Mouse (Mus musculus): ENCODE data around the gene Nadk. TPM values are rescaled to one million over a fixed set of nuclear protein-coding genes. Genes with fewer than 3 reads are reported as not detected.

Nadk gene
- polyA plus RNA-seq, 1 experiment from 2014 or later = 78.0 TPM

DNA sequence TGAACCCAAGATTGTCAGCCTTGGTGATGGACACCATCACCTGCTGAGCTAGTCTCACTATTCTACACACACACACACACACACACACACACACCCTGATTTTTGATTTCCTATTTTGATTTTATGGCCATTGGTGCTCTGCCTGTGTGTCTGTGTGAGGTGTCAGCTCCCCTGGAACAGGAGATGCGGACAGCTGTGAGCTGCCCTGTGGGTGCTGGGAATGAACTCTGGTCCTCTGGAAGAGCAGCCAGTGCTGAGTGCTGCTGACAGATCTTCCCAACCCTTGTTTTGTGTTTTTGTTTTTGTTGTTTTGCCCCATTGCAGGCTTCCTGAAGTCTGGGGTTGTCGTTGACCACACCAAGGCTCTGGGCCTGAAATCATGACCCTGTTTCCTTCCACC lies 11.0 kb downstream of the Nadk start:
- ATAC-seq = no peak
- H3K4me3 ChIP-seq = no peak overlapping the region
- no peak overlapping the region for H3K9ac ChIP-seq
- H3K36me3 ChIP-seq = peaks cover 23% of the 10 kb centered on the region
- H3K4me2 ChIP-seq = no peak overlapping the region
- H3K27ac ChIP-seq = no peak overlapping the region
- no peaks in the 10 kb centered on the region for H3K27me3 ChIP-seq (replicated peaks)
- H3K4me1 ChIP-seq = peaks cover 43% of the 10 kb centered on the region
- 77% methylated on average over 2 of the region's 2 CpGs for WGBS (ENCODE audit: insufficient replicate concordance)
- no peaks in the 10 kb centered on the region for H3K9me3 ChIP-seq (replicated peaks)

DNA sequence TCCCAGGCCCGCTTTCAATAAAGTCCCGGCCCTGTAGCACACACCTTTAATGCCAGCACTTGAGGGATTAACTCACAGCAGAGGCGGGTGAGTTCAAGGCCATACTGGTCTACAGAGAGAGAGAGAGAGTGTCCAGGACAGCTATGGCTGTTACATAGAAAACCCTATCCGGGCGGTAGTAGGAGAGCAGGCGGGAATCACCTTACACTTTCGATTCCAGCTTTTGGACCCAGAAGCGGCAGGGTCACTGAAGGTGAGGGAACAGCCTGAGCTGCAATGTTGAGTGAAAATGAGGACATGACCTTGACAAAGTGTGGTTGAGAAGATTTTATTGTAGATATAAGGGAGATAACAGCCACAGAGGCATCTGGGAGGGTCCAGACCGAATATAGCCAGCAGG lies 11.7 kb downstream of the Nadk start:
- Histone ChIP-seq H3K27ac (peak overlapping the region; percentile 38; the same call in 1 of the 2 replicates), H3K9me3 (replicated peaks) (no peaks in the 10 kb centered on the region), H3K4me3 (no peak overlapping the region), H3K9ac (no peak overlapping the region), H3K4me2 (no peak overlapping the region), H3K36me3 (peaks cover 30% of the 10 kb centered on the region), H3K4me1 (peaks cover 42% of the 10 kb centered on the region), H3K27me3 (replicated peaks) (no peaks in the 10 kb centered on the region)
- ATAC-seq = no peak
- 81% methylated on average over 9 of the region's 9 CpGs for WGBS (ENCODE audit: insufficient replicate concordance)

DNA sequence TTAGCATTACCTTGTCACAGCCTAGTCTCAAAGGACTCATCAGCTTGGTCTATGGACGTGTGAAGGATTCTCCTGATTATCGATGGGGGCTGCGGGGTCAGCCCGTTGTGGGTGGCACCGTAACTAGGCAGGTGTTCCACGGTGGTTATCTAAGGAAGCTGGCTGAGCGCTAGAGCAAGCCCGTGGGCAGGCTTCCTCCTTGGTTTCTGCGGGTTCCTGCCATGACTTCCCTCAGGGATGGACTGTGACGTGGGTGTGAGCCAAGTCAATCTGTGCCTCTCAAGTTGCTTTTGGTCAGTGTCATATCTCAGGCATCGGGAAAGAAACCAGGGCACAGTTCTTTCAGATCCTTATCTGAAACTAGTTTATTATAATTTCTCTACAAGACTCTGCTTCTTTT lies 12.8 kb downstream of the Nadk start:
- 33% methylated on average over 11 of the region's 11 CpGs for WGBS (ENCODE audit: insufficient replicate concordance)
- peaks cover 41% of the 10 kb centered on the region for H3K36me3 ChIP-seq
- H3K4me2 ChIP-seq = no peak overlapping the region
- no peak overlapping the region for H3K27ac ChIP-seq
- no peak overlapping the region for H3K4me3 ChIP-seq
- no peaks in the 10 kb centered on the region for H3K27me3 ChIP-seq (replicated peaks)
- H3K9ac ChIP-seq = no peak overlapping the region
- H3K9me3 ChIP-seq (replicated peaks) = no peaks in the 10 kb centered on the region
- no peak for ATAC-seq
- H3K4me1 ChIP-seq = peaks cover 39% of the 10 kb centered on the region

DNA sequence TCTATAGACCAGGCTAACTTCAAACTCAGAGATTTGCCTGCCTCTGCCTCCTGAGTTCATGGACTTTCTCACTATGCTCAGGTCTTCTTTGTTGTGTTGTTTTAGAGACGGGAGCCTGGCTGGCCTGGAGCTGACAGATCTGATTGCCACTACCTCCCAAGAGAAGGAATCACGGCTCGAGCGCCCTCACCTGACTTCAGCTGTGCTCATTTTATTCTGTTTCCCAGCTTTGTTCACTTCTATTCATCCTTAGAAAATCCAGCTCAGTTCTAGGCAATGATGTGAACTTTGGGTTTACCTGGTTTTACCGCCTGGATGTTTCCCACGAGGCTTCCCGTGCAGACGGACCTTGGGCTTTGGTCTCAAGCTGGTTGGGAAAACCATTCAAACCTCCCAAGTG lies 13.3 kb downstream of the Nadk start:
- H3K4me2 ChIP-seq = no peak overlapping the region
- H3K4me3 ChIP-seq = no peak overlapping the region
- H3K27me3 ChIP-seq (replicated peaks) = no peaks in the 10 kb centered on the region
- H3K27ac ChIP-seq = no peak overlapping the region
- no peaks in the 10 kb centered on the region for H3K9me3 ChIP-seq (replicated peaks)
- no peak overlapping the region for H3K9ac ChIP-seq
- peaks cover 45% of the 10 kb centered on the region for H3K36me3 ChIP-seq
- 84% methylated on average over 8 of the region's 8 CpGs for WGBS (ENCODE audit: insufficient replicate concordance)
- H3K4me1 ChIP-seq = peaks cover 34% of the 10 kb centered on the region
- ATAC-seq = no peak

DNA sequence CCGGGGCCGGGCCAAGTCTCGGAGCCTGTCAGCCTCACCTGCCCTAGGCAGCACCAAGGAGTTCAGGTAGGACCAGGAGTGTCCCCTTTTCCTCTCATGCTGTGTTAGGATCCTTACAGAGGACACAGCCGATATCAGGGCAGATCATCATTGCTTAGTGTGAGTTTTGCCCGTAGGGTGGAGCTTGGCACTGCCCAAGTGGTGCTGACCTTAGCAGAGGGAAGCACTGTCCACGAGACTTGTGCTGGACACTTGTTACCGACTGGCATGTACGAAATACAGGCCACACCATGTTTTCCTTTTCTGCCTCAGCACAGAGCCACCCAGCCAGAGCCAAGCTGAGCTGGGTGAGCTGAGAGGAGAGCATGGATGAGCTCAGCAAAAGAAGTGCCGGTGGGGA lies 15.0 kb downstream of the Nadk start:
- no peak overlapping the region for H3K4me3 ChIP-seq
- H3K4me2 ChIP-seq = no peak overlapping the region
- WGBS (ENCODE audit: insufficient replicate concordance) = 89% methylated on average over 9 of the region's 9 CpGs
- ATAC-seq = no peak
- H3K27ac ChIP-seq = no peak overlapping the region
- no peak overlapping the region for H3K9ac ChIP-seq
- no peaks in the 10 kb centered on the region for H3K27me3 ChIP-seq (replicated peaks)
- H3K4me1 ChIP-seq = peaks cover 21% of the 10 kb centered on the region
- peaks cover 56% of the 10 kb centered on the region for H3K36me3 ChIP-seq
- H3K9me3 ChIP-seq (replicated peaks) = no peaks in the 10 kb centered on the region

- Histone ChIP-seq H3K4me1 (peaks cover 25% of the 10 kb centered on the region), H3K9me3 (replicated peaks) (no peaks in the 10 kb centered on the region), H3K4me3 (no peak overlapping the region), H3K4me2 (no peak overlapping the region), H3K36me3 (peaks cover 62% of the 10 kb centered on the region), H3K27me3 (replicated peaks) (no peaks in the 10 kb centered on the region), H3K27ac (no peak overlapping the region), H3K9ac (no peak overlapping the region)
- no peak for ATAC-seq
- 80% methylated on average over 5 of the region's 5 CpGs for WGBS (ENCODE audit: insufficient replicate concordance)
Measured at GRCm38 (mm10) chr4:155577741-155578140, 15.6 kb downstream of the Nadk start.

- Histone ChIP-seq H3K4me1 (peaks cover 20% of the 10 kb centered on the region), H3K4me2 (no peak overlapping the region), H3K4me3 (no peak overlapping the region), H3K36me3 (peaks cover 68% of the 10 kb centered on the region), H3K9me3 (replicated peaks) (no peaks in the 10 kb centered on the region), H3K27ac (no peak overlapping the region), H3K27me3 (replicated peaks) (no peaks in the 10 kb centered on the region), H3K9ac (no peak overlapping the region)
- 76% methylated on average over 7 of the region's 7 CpGs for WGBS (ENCODE audit: insufficient replicate concordance)
- ATAC-seq = no peak
Measured at GRCm38 (mm10) chr4:155578336-155579125, 16.4 kb downstream of the Nadk start.

GRCm38 (mm10) chr4:155580420-155580819 lies 18.2 kb downstream of the Nadk start:
- peaks cover 6% of the 10 kb centered on the region; the same call in 1 of the 2 replicates for H3K4me1 ChIP-seq
- no peak for ATAC-seq
- H3K9ac ChIP-seq = no peak overlapping the region
- WGBS (ENCODE audit: insufficient replicate concordance) = 38% methylated on average over 1 of the region's 1 CpGs
- no peak overlapping the region for H3K4me2 ChIP-seq
- H3K4me3 ChIP-seq = no peak overlapping the region
- H3K9me3 ChIP-seq (replicated peaks) = no peaks in the 10 kb centered on the region
- no peak overlapping the region for H3K27ac ChIP-seq
- no peaks in the 10 kb centered on the region for H3K27me3 ChIP-seq (replicated peaks)
- peaks cover 87% of the 10 kb centered on the region for H3K36me3 ChIP-seq

DNA sequence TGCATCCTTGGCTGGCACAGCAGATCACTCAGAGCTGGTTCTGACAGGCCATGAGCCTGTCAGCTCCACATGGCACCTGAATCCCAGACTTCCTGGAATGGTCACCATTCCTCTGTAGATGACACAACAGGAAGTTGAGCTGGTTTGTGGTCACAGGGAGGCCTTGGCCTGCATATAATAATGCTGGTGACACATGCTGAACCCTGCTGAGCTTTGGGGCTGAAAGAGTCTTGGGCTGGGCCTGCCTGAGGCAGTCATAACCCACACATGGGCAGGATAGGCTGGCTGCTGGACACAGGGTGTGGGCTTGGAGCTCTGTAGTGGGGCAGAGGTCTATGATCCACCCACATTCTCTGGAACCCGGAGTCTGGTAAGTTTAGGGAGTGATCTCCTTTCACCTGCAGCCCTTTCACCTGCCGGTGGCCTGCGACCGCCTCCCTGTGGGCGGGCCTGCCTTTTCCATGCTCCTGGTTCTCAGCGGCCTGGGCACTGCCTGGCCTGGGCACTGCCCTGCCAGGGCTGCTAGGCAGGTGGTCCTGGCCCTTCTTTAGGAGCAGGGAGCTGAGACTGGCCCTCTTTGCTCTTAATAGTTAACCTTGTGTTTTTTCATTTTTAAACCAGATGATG lies 20.2 kb downstream of the Nadk start:
- Histone ChIP-seq H3K36me3 (peaks cover 91% of the 10 kb centered on the region), H3K4me1 (peaks cover 6% of the 10 kb centered on the region; the same call in 1 of the 2 replicates), H3K27ac (no peak overlapping the region), H3K4me3 (no peak overlapping the region), H3K9ac (no peak overlapping the region), H3K4me2 (no peak overlapping the region), H3K27me3 (replicated peaks) (no peaks in the 10 kb centered on the region), H3K9me3 (replicated peaks) (no peaks in the 10 kb centered on the region)
- ATAC-seq = peak; percentile 44; the same call in 1 of the 2 replicates
- WGBS (ENCODE audit: insufficient replicate concordance) = 83% methylated on average over 6 of the region's 6 CpGs

GRCm38 (mm10) chr4:155589356-155589755 lies 27.2 kb downstream of the Nadk start:
- Histone ChIP-seq H3K36me3 (peaks cover 69% of the 10 kb centered on the region), H3K9me3 (replicated peaks) (no peaks in the 10 kb centered on the region), H3K9ac (no peak overlapping the region), H3K4me3 (no peak overlapping the region), H3K4me1 (no peaks in the 10 kb centered on the region), H3K4me2 (no peak overlapping the region), H3K27me3 (replicated peaks) (no peaks in the 10 kb centered on the region), H3K27ac (no peak overlapping the region)
- no peak for ATAC-seq
- WGBS (ENCODE audit: insufficient replicate concordance) = 80% methylated on average over 5 of the region's 5 CpGs

GRCm38 (mm10) chr4:155591012-155591719 lies 29.0 kb downstream of the Nadk start:
- 63% methylated on average over 7 of the region's 7 CpGs for WGBS (ENCODE audit: insufficient replicate concordance)
- ATAC-seq = no peak

GRCm38 (mm10) chr4:155593780-155594179 lies 31.6 kb downstream of the Nadk start:
- Histone ChIP-seq H3K9me3 (replicated peaks) (no peaks in the 10 kb centered on the region), H3K27ac (no peak overlapping the region), H3K9ac (no peak overlapping the region), H3K27me3 (replicated peaks) (no peaks in the 10 kb centered on the region), H3K36me3 (peaks cover 25% of the 10 kb centered on the region), H3K4me3 (no peak overlapping the region), H3K4me1 (peaks cover 29% of the 10 kb centered on the region), H3K4me2 (no peak overlapping the region)
- no peak for ATAC-seq
- WGBS (ENCODE audit: insufficient replicate concordance) = 32% methylated on average over 1 of the region's 1 CpGs

More at GRCm38 (mm10) chr4:155591012-155591719, 29.0 kb downstream of the Nadk start:
- no peak overlapping the region for H3K9ac ChIP-seq
- no peak overlapping the region for H3K4me3 ChIP-seq
- H3K4me1 ChIP-seq = peaks cover 6% of the 10 kb centered on the region
- no peaks in the 10 kb centered on the region for H3K9me3 ChIP-seq (replicated peaks)
- no peaks in the 10 kb centered on the region for H3K27me3 ChIP-seq (replicated peaks)
- H3K4me2 ChIP-seq = no peak overlapping the region
- H3K36me3 ChIP-seq = peaks cover 51% of the 10 kb centered on the region
- H3K27ac ChIP-seq = no peak overlapping the region
